Mouse (Mus musculus) layer of hippocampus, adult 9-11 months (tissue): Measurements from ENCODE around the gene Jmy.
"Not testable (repeated sequence)": the region's sequence is repeated elsewhere in the genome, so short reads cannot be mapped to it uniquely, and the experiment has no call there.

ENCODE experiments used
- DNase-seq: peaks from one replicate; pipeline ENCODE4 v3.0.0; 2022

The Jmy gene

GRCm38 (mm10) chr13:93499167-93499972 lies at the start of gene Jmy:
Jmy (minus strand) TSS chr13:93499808.
- DNase-seq = peak; percentile 85

- DNase-seq = no peak
These were observed 48.0 kb upstream of the Jmy start for GRCm38 (mm10) chr13:93547641-93548040.

- no peak for DNase-seq
These were observed 46.4 kb upstream of the Jmy start for GRCm38 (mm10) chr13:93546011-93546410.

- DNase-seq = no peak
These were observed 44.7 kb upstream of the Jmy start for GRCm38 (mm10) chr13:93544274-93544673.

- no peak for DNase-seq
These were observed 39.7 kb upstream of the Jmy start for GRCm38 (mm10) chr13:93539311-93539710.

- DNase-seq = no peak
These were observed 19.2 kb upstream of the Jmy start for GRCm38 (mm10) chr13:93518753-93519319.

GRCm38 (mm10) chr13:93517223-93517622 lies 17.6 kb upstream of the Jmy start:
- DNase-seq = no peak

GRCm38 (mm10) chr13:93514000-93514795 lies 14.6 kb upstream of the Jmy start:
- no peak for DNase-seq

- peak; percentile 50 for DNase-seq
These were observed 11.0 kb upstream of the Jmy start for GRCm38 (mm10) chr13:93510447-93511180.

GRCm38 (mm10) chr13:93506920-93507319 lies 7.3 kb upstream of the Jmy start:
- DNase-seq = not testable (repeated sequence)

GRCm38 (mm10) chr13:93501724-93502123 lies 2.1 kb upstream of the Jmy start:
- DNase-seq = no peak

- no peak for DNase-seq
These were observed 495 bp upstream of the Jmy start for GRCm38 (mm10) chr13:93499973-93500633.

GRCm38 (mm10) chr13:93498211-93499166 lies 1.1 kb downstream of the Jmy start:
- peak; percentile 13 for DNase-seq

- no peak for DNase-seq
These were observed 2.6 kb downstream of the Jmy start for GRCm38 (mm10) chr13:93496977-93497376.

- DNase-seq = peak; percentile 55
These were observed 11.1 kb downstream of the Jmy start for GRCm38 (mm10) chr13:93488510-93488909.

GRCm38 (mm10) chr13:93487734-93488133 lies 11.9 kb downstream of the Jmy start:
- no peak for DNase-seq

GRCm38 (mm10) chr13:93484276-93484675 lies 15.3 kb downstream of the Jmy start:
- no peak for DNase-seq

GRCm38 (mm10) chr13:93481110-93481509 lies 18.5 kb downstream of the Jmy start:
- no peak for DNase-seq

GRCm38 (mm10) chr13:93478344-93478743 lies 21.3 kb downstream of the Jmy start:
- DNase-seq = no peak

GRCm38 (mm10) chr13:93468355-93468754 lies 31.3 kb downstream of the Jmy start:
- DNase-seq = no peak

GRCm38 (mm10) chr13:93459566-93459965 lies 40.0 kb downstream of the Jmy start:
- DNase-seq = no peak
